Mouse (Mus musculus) macrophage (primary cell): ENCODE measurements around the gene Mff. TPM values are rescaled to one million over a fixed set of nuclear protein-coding genes. Genes with fewer than 3 reads are reported as not detected.

Source experiments
- H3K27ac ChIP-seq: fragments of 350-480 bp; formaldehyde crosslinking; 2 replicates; pipeline ENCODE4 v1.9.0; 2021
- H3K36me3 ChIP-seq: fragments of 350-480 bp; formaldehyde crosslinking; 2 replicates; pipeline ENCODE4 v1.9.0; 2021; ENCODE audit errors: inconsistent target
- H3K4me3 ChIP-seq: fragments of 350-480 bp; formaldehyde crosslinking; 2 replicates; pipeline ENCODE4 v1.9.0; 2021; ENCODE audit errors: inconsistent target
- H3K79me2 ChIP-seq: fragments of 350-480 bp; formaldehyde crosslinking; 2 replicates; pipeline ENCODE4 v1.9.0; 2021; ENCODE audit errors: inconsistent target
- WGBS: methylation state at CpG from one replicate; pipeline ENCODE4 v1.1.7; 2026; ENCODE audit warnings: inconsistent platforms; ENCODE audit not compliant: missing documents; 5-methylcytosine and 5-hydroxymethylcytosine counted together
- polyA plus RNA-seq: library from polyadenylated mRNA; stranded (reverse); fragments of 250-400 nt; gene quantifications from 3 replicates; pipeline ENCODE4 v1.2.4, GENCODE M21; 2018; ENCODE audit warnings: inconsistent platforms

Mff gene
- polyA plus RNA-seq, 1 experiment from 2014 or later, result 102 TPM

GRCm38 (mm10) chr1:82787414-82787813 lies 62.7 kb downstream of the Mff start:
- Histone ChIP-seq H3K36me3 (no peaks in the 10 kb centered on the region), H3K27ac (no peak overlapping the region), H3K79me2 (no peaks in the 10 kb centered on the region), H3K4me3 (no peak overlapping the region)
- WGBS, result 0% methylated on average over 2 of the region's 2 CpGs

DNA sequence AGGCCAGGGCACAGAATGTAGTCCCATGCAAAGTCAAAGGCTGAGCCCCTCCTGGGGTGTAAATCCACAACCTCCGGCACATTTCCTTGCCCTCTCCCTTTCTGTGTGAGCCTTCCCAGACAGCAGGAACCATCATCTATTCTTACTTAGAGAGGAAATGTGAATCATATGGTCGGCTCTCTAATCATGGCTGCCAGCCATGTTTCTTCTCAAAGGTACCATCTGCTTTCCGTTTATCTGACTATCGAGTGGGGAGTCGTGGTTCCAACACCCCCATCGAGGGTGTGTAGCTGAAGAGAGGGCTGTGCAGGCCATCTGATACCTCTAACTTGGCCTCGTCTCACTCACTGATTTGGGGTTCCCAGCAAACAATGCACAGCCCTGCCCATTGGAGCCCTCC lies 63.4 kb downstream of the Mff start:
- Histone ChIP-seq H3K36me3 (no peaks in the 10 kb centered on the region), H3K4me3 (no peak overlapping the region), H3K79me2 (no peaks in the 10 kb centered on the region), H3K27ac (no peak overlapping the region)
- WGBS, result 92% methylated on average over 7 of the region's 7 CpGs

DNA sequence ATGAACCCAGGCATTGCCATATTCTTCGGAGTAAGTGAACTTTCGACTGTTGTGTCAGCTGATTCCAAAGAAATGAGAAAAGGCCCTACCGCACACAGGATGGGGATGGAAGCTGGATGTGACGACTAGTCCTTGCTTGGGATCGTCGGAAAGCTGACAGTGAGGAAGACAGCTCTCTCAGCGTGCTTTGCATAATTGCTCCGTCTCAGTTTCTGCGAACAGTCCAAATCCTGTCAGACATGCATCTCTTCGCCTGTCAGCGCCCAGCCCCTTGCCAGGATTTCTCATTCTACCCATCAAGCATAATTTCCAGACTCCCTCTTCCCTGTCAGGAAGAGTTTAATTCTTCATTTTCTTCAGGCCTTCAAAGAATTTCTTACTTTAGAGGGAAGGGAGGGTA lies 66.4 kb downstream of the Mff start:
- WGBS, result 94% methylated on average over 11 of the region's 11 CpGs
- no peak overlapping the region for H3K4me3 ChIP-seq
- H3K36me3 ChIP-seq, result no peaks in the 10 kb centered on the region
- no peak overlapping the region for H3K27ac ChIP-seq
- no peaks in the 10 kb centered on the region for H3K79me2 ChIP-seq

GRCm38 (mm10) chr1:82792238-82792637 lies 67.5 kb downstream of the Mff start:
- 98% methylated on average over 6 of the region's 6 CpGs for WGBS

GRCm38 (mm10) chr1:82793110-82793509 lies 68.4 kb downstream of the Mff start:
- WGBS, result 46% methylated on average over 3 of the region's 3 CpGs
- no peak overlapping the region for H3K4me3 ChIP-seq
- H3K79me2 ChIP-seq, result no peaks in the 10 kb centered on the region
- peak overlapping the region; percentile 66 for H3K27ac ChIP-seq
- H3K36me3 ChIP-seq, result no peaks in the 10 kb centered on the region

More at GRCm38 (mm10) chr1:82792238-82792637, 67.5 kb downstream of the Mff start:
- Histone ChIP-seq H3K4me3 (no peak overlapping the region), H3K79me2 (no peaks in the 10 kb centered on the region), H3K36me3 (no peaks in the 10 kb centered on the region), H3K27ac (peak overlapping the region; percentile 66)

DNA sequence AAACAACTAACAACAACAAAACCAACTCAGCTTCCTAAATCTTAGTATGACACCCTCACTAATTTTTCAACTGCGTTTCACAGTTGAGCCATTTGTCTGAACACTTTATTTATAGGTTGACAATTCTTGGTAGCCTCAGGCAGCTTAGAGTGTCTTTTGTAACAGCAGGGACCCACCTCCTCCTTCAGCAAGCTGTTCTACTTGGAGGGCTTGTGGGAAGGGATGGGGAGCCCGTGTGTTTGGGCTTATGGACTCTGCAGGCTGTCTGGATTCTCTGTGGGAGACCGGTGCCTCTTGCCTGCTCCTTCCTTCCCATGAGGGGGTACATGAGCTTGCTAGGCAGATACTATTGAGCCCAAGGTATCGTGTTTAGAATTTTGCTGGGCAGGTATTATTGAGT lies 69.3 kb downstream of the Mff start:
- WGBS, result 87% methylated on average over 4 of the region's 4 CpGs
- H3K27ac ChIP-seq, result peak overlapping the region; percentile 66
- H3K4me3 ChIP-seq, result no peak overlapping the region
- no peaks in the 10 kb centered on the region for H3K36me3 ChIP-seq
- H3K79me2 ChIP-seq, result no peaks in the 10 kb centered on the region

- H3K4me3 ChIP-seq, result no peak overlapping the region
- H3K36me3 ChIP-seq, result no peaks in the 10 kb centered on the region
- 79% methylated on average over 2 of the region's 2 CpGs for WGBS
- no peaks in the 10 kb centered on the region for H3K79me2 ChIP-seq
- peak overlapping the region; percentile 96 for H3K27ac ChIP-seq
These were observed 70.5 kb downstream of the Mff start for GRCm38 (mm10) chr1:82795211-82795610.

DNA sequence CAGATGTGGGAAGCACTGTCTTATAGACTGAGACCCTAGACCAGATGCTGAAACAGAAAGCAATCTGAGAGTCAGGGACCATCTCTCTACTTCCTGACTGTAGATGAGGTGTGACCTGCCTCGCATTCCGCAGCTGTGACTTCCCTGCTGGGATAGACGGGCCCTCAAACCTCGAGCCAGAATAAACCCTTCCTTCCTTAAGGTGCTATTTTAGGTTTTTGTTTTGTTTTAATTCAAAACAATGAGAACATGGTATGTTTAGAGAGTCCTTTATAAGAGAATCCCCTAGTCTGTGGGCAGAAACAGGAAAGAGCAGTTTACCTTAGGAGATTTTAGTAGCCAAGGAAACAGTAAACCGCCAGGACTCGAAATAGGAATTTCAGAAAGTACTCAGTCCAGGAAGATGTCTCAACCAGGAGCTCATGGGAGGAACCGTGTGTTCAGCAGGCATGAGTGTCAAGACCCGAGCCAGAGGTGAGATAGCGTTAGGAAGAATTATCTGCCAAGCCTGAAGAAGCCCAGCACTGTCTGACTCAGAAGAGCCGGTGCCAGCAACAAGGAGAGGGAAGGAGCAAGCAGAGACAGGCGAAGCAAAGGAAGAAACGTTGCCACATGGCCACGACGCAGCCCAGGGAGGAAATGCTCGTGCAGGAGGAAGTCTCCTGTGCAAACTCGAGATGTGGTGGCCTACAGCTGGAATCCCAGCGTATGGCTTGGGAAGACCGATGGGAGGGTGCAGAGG lies 71.2 kb downstream of the Mff start:
- WGBS, result 22% methylated on average over 18 of the region's 18 CpGs
- no peak overlapping the region for H3K4me3 ChIP-seq
- H3K36me3 ChIP-seq, result no peaks in the 10 kb centered on the region
- H3K79me2 ChIP-seq, result no peaks in the 10 kb centered on the region
- peak overlapping the region; percentile 96 for H3K27ac ChIP-seq

DNA sequence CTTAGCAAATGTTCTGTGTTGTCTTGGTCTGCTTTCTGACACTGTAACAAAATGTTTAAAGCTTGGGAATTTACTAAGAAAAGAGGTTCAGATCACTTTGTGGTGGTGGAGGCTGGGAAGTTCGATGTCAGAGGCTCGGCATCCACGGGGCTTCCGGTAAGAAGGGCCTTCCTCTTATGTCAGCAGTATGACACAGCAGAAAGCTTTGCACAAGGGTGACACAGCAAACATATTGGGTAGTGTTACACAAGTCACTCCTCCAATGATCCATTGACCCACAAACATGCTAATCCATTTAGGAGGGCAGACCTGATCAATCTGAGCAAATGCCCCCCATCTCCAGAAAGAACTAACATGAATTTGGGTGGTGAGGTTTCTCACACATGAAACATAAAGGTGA lies 72.4 kb downstream of the Mff start:
- Histone ChIP-seq H3K79me2 (no peaks in the 10 kb centered on the region), H3K4me3 (no peak overlapping the region), H3K27ac (peak overlapping the region; percentile 96), H3K36me3 (no peaks in the 10 kb centered on the region)
- 28% methylated on average over 4 of the region's 4 CpGs for WGBS

DNA sequence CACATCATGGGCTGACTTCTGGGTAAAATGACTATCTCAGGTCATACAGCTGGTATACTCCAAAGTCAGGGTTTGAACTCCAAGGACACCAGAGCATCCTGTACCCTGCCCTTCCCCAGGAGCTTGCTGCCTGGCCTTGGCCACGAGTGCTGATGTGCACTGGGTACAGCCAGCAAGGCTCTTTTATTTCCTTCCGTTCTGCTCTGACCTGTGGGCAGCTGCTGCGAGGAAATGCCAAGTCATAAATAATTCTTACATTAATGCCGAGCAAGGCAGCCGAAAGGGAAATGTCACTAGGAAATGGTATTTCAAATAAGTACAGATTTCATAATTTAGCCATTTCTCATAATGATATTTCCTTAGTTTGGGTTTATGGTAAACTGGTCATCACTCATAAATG lies 73.6 kb downstream of the Mff start:
- Histone ChIP-seq H3K36me3 (no peaks in the 10 kb centered on the region), H3K27ac (peak overlapping the region; percentile 96), H3K4me3 (no peak overlapping the region), H3K79me2 (no peaks in the 10 kb centered on the region)
- 2% methylated on average over 5 of the region's 5 CpGs for WGBS

- WGBS, result 9% methylated on average over 4 of the region's 4 CpGs
- H3K79me2 ChIP-seq, result no peaks in the 10 kb centered on the region
- no peak overlapping the region for H3K4me3 ChIP-seq
- H3K36me3 ChIP-seq, result no peaks in the 10 kb centered on the region
- peak overlapping the region; percentile 96 for H3K27ac ChIP-seq
These were observed 74.2 kb downstream of the Mff start for GRCm38 (mm10) chr1:82798922-82799321.

DNA sequence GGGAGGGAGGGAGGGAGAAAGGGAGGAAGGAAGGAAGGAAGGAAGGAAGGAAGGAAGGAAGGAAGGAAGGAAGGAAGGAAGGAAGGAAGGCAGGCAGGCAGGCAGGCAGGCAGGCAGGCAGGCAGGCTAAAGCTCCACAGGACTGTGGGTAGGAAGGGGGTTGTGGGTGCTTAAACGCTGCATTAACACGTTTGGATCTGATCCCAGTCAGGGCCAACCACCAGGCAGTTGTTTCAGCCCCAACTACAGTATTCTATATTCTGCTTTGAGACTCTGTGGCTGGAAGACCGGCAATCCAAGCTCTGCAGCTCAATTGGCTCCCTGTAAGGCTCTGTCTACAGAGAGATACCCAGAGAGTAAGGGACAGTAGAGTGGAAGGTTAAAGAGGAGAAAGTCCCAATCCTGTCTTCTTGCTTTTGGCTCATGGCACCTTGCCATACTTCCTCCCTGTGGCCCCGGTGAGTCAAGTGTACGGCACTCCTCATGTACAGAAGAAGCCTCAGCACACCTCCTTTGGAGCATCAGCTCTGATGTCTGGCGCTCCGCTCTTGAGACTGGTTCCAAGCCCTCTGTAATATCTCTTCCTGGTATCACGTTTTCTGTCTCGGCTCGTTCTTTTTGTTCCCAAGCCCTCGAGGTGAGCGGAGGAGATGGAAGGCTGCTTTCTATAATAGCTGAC lies 76.6 kb downstream of the Mff start:
- H3K79me2 ChIP-seq, result no peaks in the 10 kb centered on the region
- H3K36me3 ChIP-seq, result no peaks in the 10 kb centered on the region
- WGBS, result 73% methylated on average over 12 of the region's 12 CpGs
- H3K27ac ChIP-seq, result no peak overlapping the region
- H3K4me3 ChIP-seq, result no peak overlapping the region

Other genes starting within 250 kb of the Mff start
- not detected in 3 replicates for gene Col4a4, start 138.0 kb upstream of the Mff start, polyA plus RNA-seq
- gene Col4a3, start 138.0 kb upstream of the Mff start, polyA plus RNA-seq, result not detected in 3 replicates
- not detected in 3 replicates for gene Tm4sf20, start 43.6 kb downstream of the Mff start, polyA plus RNA-seq
- gene Gm47791, start 46.4 kb downstream of the Mff start, polyA plus RNA-seq, result not detected in 3 replicates
- gene Agfg1, start 114.6 kb downstream of the Mff start, polyA plus RNA-seq, result 27.2 to 65.1 TPM (median 30.0 TPM) in 3 replicates
- gene A030005L19Rik, start 188.4 kb downstream of the Mff start, polyA plus RNA-seq, result not detected in 3 replicates
- gene A030014E15Rik, start 200.0 kb downstream of the Mff start, polyA plus RNA-seq, result not detected in 3 replicates
- gene Gm6217, start 206.5 kb downstream of the Mff start, polyA plus RNA-seq, result not detected in 3 replicates
- not detected in 3 replicates for gene A030003K21Rik, start 218.5 kb downstream of the Mff start, polyA plus RNA-seq
- gene Gm7544, start 231.1 kb downstream of the Mff start, polyA plus RNA-seq, result not detected in 3 replicates
- gene Gm47955, start 235.4 kb downstream of the Mff start, polyA plus RNA-seq, result not detected in 3 replicates